Mouse (Mus musculus) MEL (cell line): ENCODE results near the gene 9230102O04Rik. TPM values are rescaled to one million over a fixed set of nuclear protein-coding genes. Genes with fewer than 3 reads are reported as not detected.

ENCODE experiments used
- DNase-seq: peaks from one replicate; pipeline ENCODE4 v3.0.0; 2011; ENCODE audit warnings: low read depth, low spot score
- H3K27ac ChIP-seq: 2 replicates; pipeline ENCODE4 v1.5.1; 2012; ENCODE audit warnings: low read depth, mild to moderate bottlenecking, control low read depth, low read length, moderate library complexity; ENCODE audit not compliant: control insufficient read depth
- H3K27me3 ChIP-seq, 2 experiments: fragments of 150-350 bp in 1 of 2; sonication (generic) in 1 of 2; 2 replicates each; pipeline ENCODE4 v1.6.1; 2012; ENCODE audit warnings: low read length in 2 of 2, mild to moderate bottlenecking in 2 of 2, improper control_type of control experiment in 1 of 2, moderate library complexity in 1 of 2; ENCODE audit not compliant: insufficient read depth in 2 of 2, control insufficient read depth in 1 of 2
- H3K36me3 ChIP-seq, 2 experiments: 2 replicates each; pipeline ENCODE4 v1.6.1; 2012 to 2014; ENCODE audit warnings: low read length in 2 of 2, improper control_type of control experiment in 1 of 2, inconsistent platforms in 1 of 2, mild to moderate bottlenecking in 1 of 2; ENCODE audit not compliant: insufficient read depth in 2 of 2, control insufficient read depth in 1 of 2
- H3K4me1 ChIP-seq, 2 experiments: fragments of 150-350 bp in 1 of 2; sonication (generic) in 1 of 2; 2 replicates each; pipeline ENCODE4 v1.6.1; 2012; ENCODE audit warnings: low read length in 2 of 2, improper control_type of control experiment in 1 of 2, mild to moderate bottlenecking in 1 of 2; ENCODE audit not compliant: insufficient read depth in 2 of 2, control insufficient read depth in 1 of 2
- H3K4me3 ChIP-seq, 2 experiments: fragments of 150-350 bp in 1 of 2; sonication (generic) in 1 of 2; 2 replicates each; pipeline ENCODE4 v1.5.1; 2012; ENCODE audit warnings: low read depth in 2 of 2, low read length in 2 of 2, mild to moderate bottlenecking in 2 of 2, moderate library complexity in 2 of 2, control low read depth in 1 of 2, improper control_type of control experiment in 1 of 2; ENCODE audit not compliant: control insufficient read depth in 1 of 2, insufficient read depth in 1 of 2
- H3K79me2 ChIP-seq: 2 replicates; pipeline ENCODE4 v1.6.1; 2012; ENCODE audit warnings: mild to moderate bottlenecking, low read length, moderate library complexity; ENCODE audit not compliant: control insufficient read depth, poor library complexity, insufficient read depth
- H3K9ac ChIP-seq: 2 replicates; pipeline ENCODE4 v1.6.1; 2012; ENCODE audit warnings: low read depth, mild to moderate bottlenecking, control low read depth, low read length, moderate library complexity; ENCODE audit not compliant: control insufficient read depth, poor library complexity, severe bottlenecking
- H3K9me3 ChIP-seq: fragments of 150-350 bp; sonication (generic); replicated peaks from 2 replicates; pipeline ENCODE4 v1.6.1; 2012; ENCODE audit warnings: mild to moderate bottlenecking, low read length, improper control_type of control experiment, moderate library complexity; ENCODE audit not compliant: insufficient read depth
- E2F4 ChIP-seq: IDR thresholded peaks from 2 replicates; pipeline ENCODE4 v1.6.1; 2011; ENCODE audit warnings: low read depth, low read length, improper control_type of control experiment, borderline replicate concordance
- ETS1 ChIP-seq: IDR thresholded peaks from 2 replicates; pipeline ENCODE4 v1.6.1; 2012; ENCODE audit warnings: low read depth, mild to moderate bottlenecking, inconsistent platforms, low read length, improper control_type of control experiment, moderate library complexity
- GABPA ChIP-seq: IDR thresholded peaks from 2 replicates; pipeline ENCODE4 v1.6.1; 2012; ENCODE audit warnings: low read depth, mild to moderate bottlenecking, inconsistent platforms, low read length, improper control_type of control experiment, moderate library complexity
- KAT2A ChIP-seq: conservative IDR thresholded peaks from 2 replicates; pipeline ENCODE4 v1.6.1; 2012; ENCODE audit warnings: low read depth, low read length, improper control_type of control experiment, inconsistent platforms
- MAX ChIP-seq: IDR thresholded peaks from 2 replicates; pipeline ENCODE4 v1.6.1; 2011; ENCODE audit warnings: low read length, improper control_type of control experiment
- MEF2A ChIP-seq: IDR thresholded peaks from 2 replicates; pipeline ENCODE4 v1.6.1; 2014; ENCODE audit warnings: low read depth, mild to moderate bottlenecking, inconsistent platforms, low read length, improper control_type of control experiment; ENCODE audit not compliant: poor library complexity, insufficient replicate concordance, severe bottlenecking; ENCODE audit errors: extremely low read depth
- MYC ChIP-seq: IDR thresholded peaks from 2 replicates; pipeline ENCODE4 v1.6.1; 2011; ENCODE audit warnings: low read depth, mild to moderate bottlenecking, low read length, improper control_type of control experiment, moderate library complexity
- NRF1 ChIP-seq: IDR thresholded peaks from 2 replicates; pipeline ENCODE4 v1.6.1; 2014; ENCODE audit warnings: low read depth, mild to moderate bottlenecking, inconsistent platforms, low read length, improper control_type of control experiment, moderate library complexity; ENCODE audit not compliant: poor library complexity, insufficient read depth, severe bottlenecking
- POLR2A ChIP-seq, 2 experiments: IDR thresholded peaks; 2 replicates each; pipeline ENCODE4 v1.6.1; 2011 to 2012; ENCODE audit warnings: low read length in 2 of 2, mild to moderate bottlenecking in 2 of 2, control low read depth in 1 of 2, improper control_type of control experiment in 1 of 2, low read depth in 1 of 2, moderate library complexity in 1 of 2; ENCODE audit not compliant: control insufficient read depth in 1 of 2, insufficient read depth in 1 of 2, poor library complexity in 1 of 2
- POLR2AphosphoS5 ChIP-seq: IDR thresholded peaks from 2 replicates; pipeline ENCODE4 v1.6.1; 2012; ENCODE audit warnings: low read depth, borderline replicate concordance, mild to moderate bottlenecking, inconsistent platforms, low read length, moderate library complexity, mixed read lengths
- TAL1 ChIP-seq: IDR thresholded peaks from 2 replicates; pipeline ENCODE4 v1.6.1; 2012; ENCODE audit warnings: mild to moderate bottlenecking, inconsistent platforms, low read length, moderate library complexity, mixed read lengths
- ZKSCAN1 ChIP-seq: IDR thresholded peaks from 2 replicates; pipeline ENCODE4 v1.6.1; 2012; ENCODE audit warnings: low read depth, mild to moderate bottlenecking, inconsistent platforms, low read length, improper control_type of control experiment, moderate library complexity
- polyA plus RNA-seq, 2 experiments: library from polyadenylated mRNA; stranded (reverse) in 1 of 2; unstranded in 1 of 2; fragments of >175 nt in 1 of 2; fragments of >200 nt in 1 of 2; gene quantifications; 2 replicates each; pipeline versions ENCODE4 v1.2.1 to v1.2.4; 2012; ENCODE audit warnings: low replicate concordance in 2 of 2, low read depth in 1 of 2; ENCODE audit not compliant: insufficient read length in 2 of 2, insufficient read depth in 1 of 2, missing spikeins in 1 of 2
- total RNA-seq: library from RNA; depleted of rRNA; stranded (reverse); fragments of 300-350 nt; gene quantifications from 2 replicates; pipeline ENCODE4 v1.2.3, GENCODE M21; 2012

9230102O04Rik gene
- total and polyA plus RNA-seq, 3 experiments = 0.50 to 2.4 TPM; not detected in 1

DNA sequence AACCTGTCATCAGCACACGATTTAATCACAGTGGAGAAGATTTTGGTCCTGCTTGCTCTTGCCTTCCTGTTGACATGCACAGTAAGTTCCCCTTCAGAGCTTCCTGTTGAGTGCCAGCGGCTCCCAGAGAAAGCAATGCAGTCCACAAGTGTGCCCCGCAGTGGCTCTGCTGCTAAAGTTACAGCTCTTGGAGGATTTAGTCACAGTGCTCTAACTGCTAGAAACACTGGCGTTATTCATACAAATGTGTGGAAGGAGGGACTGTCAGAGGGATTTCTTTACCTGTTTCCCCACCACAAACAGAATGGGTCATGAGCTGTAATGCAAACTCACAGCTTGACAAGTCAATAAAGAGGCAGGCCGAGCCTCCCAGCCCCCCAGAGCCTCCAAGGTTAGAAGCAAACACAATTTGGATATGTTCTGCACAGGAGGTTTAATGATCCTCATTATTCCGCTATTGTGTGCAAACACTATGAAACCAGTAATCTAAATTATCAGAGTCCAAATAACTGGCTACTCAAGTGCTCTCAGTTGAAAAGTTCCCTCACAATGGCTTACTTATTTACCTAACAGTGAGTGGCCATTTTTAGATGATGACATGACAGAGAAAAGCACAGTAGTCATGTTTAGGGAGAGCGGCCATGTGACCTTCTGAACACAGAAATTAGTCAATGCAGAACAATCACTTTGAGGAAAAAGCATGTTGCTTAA, 37.0 kb upstream of the 9230102O04Rik start:
- TF ChIP-seq GABPA = no peak
- TF ChIP-seq ETS1 = no peak
- no peak overlapping the region for H3K4me3 ChIP-seq
- H3K4me1 ChIP-seq = no peaks in the 10 kb centered on the region
- DNase-seq = no peak
- no peaks in the 10 kb centered on the region for H3K79me2 ChIP-seq
- H3K27me3 ChIP-seq = no peaks in the 10 kb centered on the region
- H3K36me3 ChIP-seq = no peaks in the 10 kb centered on the region; a peak in 2 of 4 replicates
- H3K9ac ChIP-seq = no peak overlapping the region
- no peaks in the 10 kb centered on the region for H3K9me3 ChIP-seq
- H3K27ac ChIP-seq = no peak overlapping the region

DNA sequence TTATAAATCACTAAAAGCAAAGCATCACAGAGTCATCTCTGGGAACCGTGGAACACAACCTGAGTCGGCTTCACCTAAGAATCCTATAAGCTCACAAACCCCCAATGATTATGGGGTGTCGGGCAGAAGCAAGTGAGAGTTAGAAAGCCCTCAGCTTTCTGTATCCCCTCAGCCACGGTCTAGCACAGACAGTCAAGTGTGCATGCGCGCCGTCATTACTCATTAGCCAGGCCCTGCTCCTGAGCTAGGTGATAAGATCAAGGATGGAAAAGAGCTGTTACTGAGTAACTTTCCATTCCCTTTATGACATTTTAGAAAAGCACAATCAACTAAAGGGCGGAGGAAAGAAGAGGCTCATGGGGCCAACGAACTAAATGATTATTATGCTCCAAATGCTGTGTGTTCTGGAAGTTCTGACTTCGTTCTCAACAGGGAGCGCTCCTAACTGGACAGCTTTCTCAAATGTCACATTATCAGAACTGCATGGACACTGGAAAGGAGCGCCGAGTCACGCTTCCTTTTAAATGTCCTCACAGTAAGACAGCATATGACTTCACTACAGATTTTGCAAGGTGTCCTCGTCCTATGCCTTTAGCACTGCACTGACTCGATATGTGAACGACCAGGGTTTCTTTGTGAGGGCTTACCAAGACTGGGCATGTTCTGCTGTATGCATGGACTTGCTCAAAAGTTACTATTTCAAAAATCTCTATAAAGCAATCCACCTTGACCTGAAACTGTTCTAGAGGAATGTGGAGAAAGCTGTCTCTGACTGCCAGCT, 29.5 kb upstream of the 9230102O04Rik start:
- H3K9ac ChIP-seq = no peak overlapping the region
- no peak for DNase-seq
- no peaks in the 10 kb centered on the region for H3K79me2 ChIP-seq
- H3K4me3 ChIP-seq = no peak overlapping the region
- H3K27me3 ChIP-seq = no peaks in the 10 kb centered on the region
- H3K36me3 ChIP-seq = peaks cover 0 to 2% of the 10 kb centered on the region in 2 experiments; a peak in 3 of 4 replicates
- TF ChIP-seq KAT2A (no peak), MEF2A (no peak), POLR2AphosphoS5 (no peak), MYC (no peak), MAX (no peak), POLR2A (IDR thresholded peaks at IDR 0.05; ENCODE audit: control insufficient read depth in 1 of 2, insufficient read depth in 1 of 2, low read depth in 1 of 2, low read length in 2 of 2, poor library complexity in 1 of 2) (no peak), E2F4 (no peak), TAL1 (no peak), ZKSCAN1 (no peak), NRF1 (no peak)
- H3K4me1 ChIP-seq = peaks cover 0 to 2% of the 10 kb centered on the region in 2 experiments; a peak in 1 of 4 replicates
- no peak overlapping the region for H3K27ac ChIP-seq
- no peaks in the 10 kb centered on the region for H3K9me3 ChIP-seq
